Mouse (Mus musculus): ENCODE data around the gene Bdkrb2.

The Bdkrb2 gene

GRCm38 (mm10) chr12:105562936-105563680 is at the start of gene Bdkrb2:
Bdkrb2 (plus strand) TSS chr12:105563226.
- DNase-seq: no peak

- DNase-seq: no peak
Observed at GRCm38 (mm10) chr12:105514111-105514510, 48.9 kb upstream of the Bdkrb2 start.

GRCm38 (mm10) chr12:105517026-105517675 is 45.9 kb upstream of the Bdkrb2 start:
- no peak for DNase-seq

DNA sequence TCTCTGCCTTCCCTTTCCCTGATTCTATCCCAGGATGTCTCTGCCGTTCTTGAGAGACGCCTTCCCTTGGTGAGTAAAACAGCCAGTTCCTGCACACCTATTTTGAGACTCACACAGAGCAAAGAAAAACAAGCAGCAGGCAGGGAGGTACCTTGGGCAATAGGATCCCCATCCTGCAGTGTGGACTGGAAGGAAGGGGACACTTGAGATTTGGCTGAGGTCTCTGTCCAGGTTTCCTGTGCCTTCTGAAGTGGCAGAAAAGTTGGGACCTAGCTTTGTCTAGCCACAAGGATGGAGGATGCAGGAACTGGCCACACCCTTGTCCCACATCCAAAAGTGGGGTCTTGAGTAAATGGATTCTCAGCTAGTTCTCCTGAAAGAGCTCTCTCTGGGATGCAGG is 43.2 kb upstream of the Bdkrb2 start:
- DNase-seq: no peak

GRCm38 (mm10) chr12:105521170-105521762 is 41.8 kb upstream of the Bdkrb2 start:
- no peak for DNase-seq

GRCm38 (mm10) chr12:105523737-105524136 is 39.3 kb upstream of the Bdkrb2 start:
- DNase-seq: no peak

DNA sequence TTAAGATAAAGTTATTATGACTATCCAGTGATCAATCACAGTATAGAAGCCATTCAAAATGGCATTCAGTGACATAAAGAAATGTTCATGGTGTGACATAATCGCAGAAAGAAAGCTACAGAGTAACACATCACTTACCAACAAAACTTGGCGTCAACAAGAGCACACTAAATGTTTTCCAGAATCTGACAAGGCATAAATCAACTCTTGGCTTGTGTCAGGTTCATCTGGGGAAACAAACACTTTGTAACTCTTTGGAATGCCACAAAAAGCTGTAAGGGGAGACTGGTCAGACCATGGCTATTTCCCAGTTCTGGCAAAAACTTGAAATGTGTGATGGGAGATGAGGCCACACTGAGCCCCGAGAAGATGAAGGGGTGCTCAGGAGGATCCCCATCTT is 36.8 kb upstream of the Bdkrb2 start:
- DNase-seq: no peak

DNA sequence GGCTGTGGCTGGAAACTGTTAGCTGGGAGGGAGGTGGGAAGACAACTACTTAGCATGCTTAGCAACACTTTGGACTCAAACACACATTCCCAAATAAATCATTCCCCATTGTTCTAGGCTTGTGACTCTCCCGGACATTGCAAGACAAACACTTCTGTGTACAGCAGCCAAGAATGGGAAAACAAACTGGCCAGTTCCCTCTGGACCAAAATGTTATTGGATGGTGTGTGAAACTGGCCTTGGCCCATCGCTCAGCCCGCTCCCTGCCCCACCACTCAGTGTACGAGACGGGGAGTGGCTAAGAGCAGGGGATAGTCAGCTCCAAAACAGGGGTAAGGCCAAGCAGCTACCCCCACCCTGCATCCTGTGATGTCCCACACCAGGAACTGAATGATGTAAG is 36.2 kb upstream of the Bdkrb2 start:
- no peak for DNase-seq

GRCm38 (mm10) chr12:105529545-105529944 is 33.5 kb upstream of the Bdkrb2 start:
- DNase-seq: no peak

DNA sequence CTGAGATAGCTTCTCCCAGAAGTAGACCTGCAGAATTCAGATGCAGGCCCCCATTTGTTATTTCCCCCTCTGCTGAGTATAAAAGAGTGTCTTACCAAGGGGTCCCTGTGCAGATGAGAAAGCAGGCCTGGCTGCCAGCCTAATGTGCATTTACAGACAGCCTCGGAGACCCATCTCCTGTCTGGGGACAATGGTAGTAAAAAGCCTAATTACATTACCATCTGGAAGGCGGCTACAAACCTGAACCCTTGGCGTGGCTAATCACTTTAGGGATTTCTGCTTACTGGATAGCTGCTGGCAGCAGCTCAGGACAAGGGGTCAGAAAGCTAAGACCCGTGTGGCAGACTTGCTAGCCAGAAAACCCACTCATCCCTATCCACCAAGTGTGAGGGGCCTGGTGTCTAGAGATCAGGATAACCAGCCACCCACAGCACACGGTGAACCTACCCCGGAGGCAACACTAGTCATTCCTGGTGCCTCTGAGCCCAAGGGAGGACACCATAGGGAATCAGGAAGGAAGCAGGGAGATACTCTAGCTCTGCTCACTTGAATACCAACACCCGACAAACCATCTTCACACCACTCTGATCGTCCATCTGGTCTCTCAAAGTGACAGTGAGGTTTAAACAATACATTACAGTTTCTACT is 31.2 kb upstream of the Bdkrb2 start:
- no peak for DNase-seq

DNA sequence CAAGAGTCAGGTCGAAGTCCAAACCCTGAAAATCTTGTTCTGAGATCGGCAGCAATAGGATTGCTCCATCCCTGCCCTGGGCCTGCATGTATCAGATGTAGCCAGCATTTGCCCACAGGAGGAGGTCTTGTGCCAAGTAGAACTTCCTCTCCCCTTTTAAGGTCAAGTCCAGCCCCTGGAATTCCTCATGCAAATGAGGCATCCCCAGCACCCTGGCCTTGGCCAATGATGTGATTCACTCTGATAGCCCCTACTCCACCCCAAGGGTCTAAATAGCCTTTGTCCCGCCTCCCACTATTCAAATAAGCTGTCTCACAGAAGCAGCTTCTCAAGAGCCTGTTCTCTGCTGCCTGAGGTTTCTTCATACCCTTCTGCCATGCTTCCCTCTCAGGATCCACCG is 28.2 kb upstream of the Bdkrb2 start:
- no peak for DNase-seq

DNA sequence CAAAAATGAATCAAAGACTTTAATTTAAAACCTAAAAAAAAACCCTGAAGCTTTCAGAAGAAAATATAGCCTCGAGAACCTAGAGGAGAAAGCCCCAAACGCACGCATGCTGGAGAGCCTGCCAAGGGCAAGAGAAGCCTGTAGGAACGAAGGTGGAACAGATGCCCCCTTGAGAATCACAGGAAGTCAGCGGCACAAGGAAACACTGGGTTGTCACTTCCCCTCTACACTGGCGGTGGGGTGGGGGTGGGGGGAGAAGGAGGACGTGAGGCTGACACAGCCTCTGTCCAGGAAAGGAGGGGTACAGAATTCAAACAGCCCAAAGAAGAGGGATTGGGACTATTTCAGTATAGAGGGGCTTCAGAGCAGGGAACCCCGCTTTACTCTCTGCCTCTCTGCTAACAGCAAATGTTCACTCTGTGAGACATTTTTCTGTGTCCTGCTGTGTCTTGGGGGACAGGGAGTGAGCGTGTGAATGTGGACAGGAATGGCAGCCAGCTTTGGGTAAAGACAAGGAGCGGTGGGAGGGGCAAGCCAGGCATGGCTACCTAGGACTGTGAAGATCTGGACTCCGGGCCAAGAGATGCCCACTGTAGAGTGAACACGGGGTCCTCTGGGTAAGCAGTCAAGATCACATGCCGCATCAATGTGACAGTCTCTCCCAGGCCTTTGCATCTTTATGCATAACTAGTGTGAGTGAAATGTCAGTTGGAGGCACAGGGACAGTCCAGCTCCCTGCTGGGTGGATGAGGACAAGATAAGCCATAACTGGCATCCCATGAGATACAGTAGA is 26.9 kb upstream of the Bdkrb2 start:
- DNase-seq: no peak

- no peak for DNase-seq
Observed at GRCm38 (mm10) chr12:105537162-105537561, 25.9 kb upstream of the Bdkrb2 start.

DNA sequence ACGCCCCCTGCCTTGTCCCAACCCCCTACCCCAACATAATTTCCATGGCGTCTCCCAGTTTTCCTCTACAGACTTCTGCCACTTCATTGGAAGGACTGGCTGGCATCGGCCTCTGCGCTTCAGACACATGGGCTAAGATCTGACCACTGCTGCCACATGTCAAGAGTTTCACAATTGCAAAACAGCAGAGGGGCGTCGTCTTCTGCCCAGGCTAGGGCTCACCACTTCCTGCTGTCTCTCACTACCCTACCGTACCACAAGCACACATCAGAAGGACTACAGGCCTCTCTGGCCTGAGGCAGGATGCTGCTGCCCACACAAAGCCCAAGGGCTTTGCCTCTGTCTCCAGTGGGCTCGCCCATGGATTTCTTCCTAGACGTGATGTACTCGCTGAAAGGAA is 23.4 kb upstream of the Bdkrb2 start:
- no peak for DNase-seq

- DNase-seq: no peak
Observed at GRCm38 (mm10) chr12:105541590-105542402, 21.2 kb upstream of the Bdkrb2 start.

DNA sequence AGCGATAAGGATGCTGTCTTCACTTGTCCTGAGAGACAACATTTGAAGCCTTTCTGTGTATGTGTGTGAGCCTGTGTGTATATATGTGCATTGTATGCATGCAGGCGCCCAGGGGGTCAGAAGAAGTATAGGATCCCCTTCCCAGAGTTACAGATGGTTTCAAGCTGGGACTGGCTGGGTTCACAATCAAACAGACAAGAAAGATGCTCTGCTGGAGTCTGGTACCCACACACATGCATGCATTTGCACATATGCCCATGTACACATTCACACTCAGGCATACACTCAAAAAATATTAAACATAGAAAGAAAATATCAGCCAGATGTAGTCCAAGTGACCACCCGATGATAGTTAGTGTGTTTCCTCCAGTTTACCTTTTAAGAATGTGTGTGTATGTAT is 20.5 kb upstream of the Bdkrb2 start:
- DNase-seq: no peak

DNA sequence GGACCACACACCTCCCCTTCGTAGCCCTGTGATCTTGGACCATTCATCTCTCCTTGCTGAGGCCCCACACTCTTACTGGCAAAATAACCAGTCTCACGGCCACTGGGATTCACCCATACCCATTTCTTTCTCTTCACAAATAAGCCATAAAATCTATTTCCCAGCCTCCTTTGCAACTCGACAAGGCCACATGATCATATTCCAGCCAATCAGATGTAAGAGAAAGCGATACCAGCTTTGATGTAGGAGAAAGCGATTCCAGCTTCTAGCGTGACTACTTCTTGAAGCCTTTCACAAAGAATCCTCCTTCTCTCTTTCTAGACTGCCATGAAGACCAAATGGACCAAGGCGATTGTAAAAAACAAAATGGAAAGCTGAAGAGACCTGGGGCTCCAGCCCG is 19.9 kb upstream of the Bdkrb2 start:
- DNase-seq: no peak

- DNase-seq: no peak
Observed at GRCm38 (mm10) chr12:105543751-105544150, 19.3 kb upstream of the Bdkrb2 start.

DNA sequence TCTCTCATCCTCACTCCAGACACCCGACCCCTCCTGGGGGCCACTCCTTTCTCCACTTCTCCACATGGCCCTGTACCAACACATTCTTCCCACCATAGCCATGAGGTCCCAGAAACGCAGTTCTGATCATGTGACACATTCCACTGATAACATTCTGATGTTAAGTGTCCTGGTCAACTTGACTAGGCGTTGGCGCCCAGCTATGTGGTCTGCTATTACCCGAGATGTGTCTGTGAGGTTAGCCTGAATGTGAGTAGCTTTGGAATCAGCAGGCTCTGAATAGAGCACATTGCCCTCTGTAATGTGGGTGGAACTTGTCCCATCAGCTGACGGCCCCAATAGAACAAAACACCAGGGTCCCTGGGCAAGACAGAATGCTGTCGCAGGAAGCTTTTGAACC is 18.2 kb upstream of the Bdkrb2 start:
- DNase-seq: no peak

GRCm38 (mm10) chr12:105545696-105546435 is 17.2 kb upstream of the Bdkrb2 start:
- DNase-seq: no peak

DNA sequence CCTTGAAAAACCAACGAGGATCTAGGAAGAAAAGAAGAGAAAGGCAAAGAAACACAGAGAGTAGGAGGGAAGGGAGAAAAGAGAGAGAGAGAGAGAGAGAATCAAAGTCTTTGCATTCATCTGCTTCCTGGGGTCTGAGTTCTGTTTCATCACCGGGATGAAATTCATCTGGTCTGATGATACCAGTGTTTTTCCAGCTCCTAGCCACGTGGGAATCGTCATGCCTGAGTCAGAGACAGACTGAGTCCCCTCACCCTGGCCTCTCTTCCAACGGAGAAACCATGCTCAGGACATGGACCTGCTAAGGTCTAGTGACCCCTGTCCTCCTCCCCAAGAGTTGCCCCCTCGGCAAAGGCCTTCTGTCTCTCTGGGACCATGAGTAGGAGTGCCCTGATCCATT is 16.5 kb upstream of the Bdkrb2 start:
- no peak for DNase-seq

All from thymus, postnatal 36 days (tissue).